Mouse (Mus musculus) layer of hippocampus, postnatal 14 days (tissue): ENCODE measurements around the gene Cryzl2. TPM values are rescaled to one million over a fixed set of nuclear protein-coding genes. Genes with fewer than 3 reads are reported as not detected.

Experiments
- DNase-seq, 2 experiments: peaks; one replicate each; pipeline ENCODE4 v3.0.0; 2021 to 2022; ENCODE audit warnings: low spot score in 2 of 2, mixed read lengths in 1 of 2
- long read RNA-seq, 2 experiments: library from polyadenylated mRNA; stranded (forward); transcript quantifications; one replicate each; pipeline ENCODE4 v2.0.0; 2021
- total RNA-seq, 2 experiments: library from RNA; stranded (reverse); gene quantifications; 2 replicates each; pipeline ENCODE4 v1.2.3; 2021

Cryzl2 gene
- total RNA-seq, result 1 to 10 TPM; 3.9 to 4.2 TPM
- long read RNA-seq, experiment 1, transcript Cryzl2-201 (10 exons, 1,618 nt), result major isoform, 5 of 6 reads
- long read RNA-seq, experiment 1, partial matches to known transcripts, result 0 of 6 reads
- long read RNA-seq, experiment 1, other reads (novel, unspliced or antisense), result 1 of 6 reads
- long read RNA-seq, experiment 2, transcript Cryzl2-201 (10 exons, 1,618 nt), result major isoform, 6 of 9 reads
- long read RNA-seq, experiment 2, partial matches to known transcripts, result 1 of 9 reads
- long read RNA-seq, experiment 2, other reads (novel, unspliced or antisense), result 2 of 9 reads

DNA sequence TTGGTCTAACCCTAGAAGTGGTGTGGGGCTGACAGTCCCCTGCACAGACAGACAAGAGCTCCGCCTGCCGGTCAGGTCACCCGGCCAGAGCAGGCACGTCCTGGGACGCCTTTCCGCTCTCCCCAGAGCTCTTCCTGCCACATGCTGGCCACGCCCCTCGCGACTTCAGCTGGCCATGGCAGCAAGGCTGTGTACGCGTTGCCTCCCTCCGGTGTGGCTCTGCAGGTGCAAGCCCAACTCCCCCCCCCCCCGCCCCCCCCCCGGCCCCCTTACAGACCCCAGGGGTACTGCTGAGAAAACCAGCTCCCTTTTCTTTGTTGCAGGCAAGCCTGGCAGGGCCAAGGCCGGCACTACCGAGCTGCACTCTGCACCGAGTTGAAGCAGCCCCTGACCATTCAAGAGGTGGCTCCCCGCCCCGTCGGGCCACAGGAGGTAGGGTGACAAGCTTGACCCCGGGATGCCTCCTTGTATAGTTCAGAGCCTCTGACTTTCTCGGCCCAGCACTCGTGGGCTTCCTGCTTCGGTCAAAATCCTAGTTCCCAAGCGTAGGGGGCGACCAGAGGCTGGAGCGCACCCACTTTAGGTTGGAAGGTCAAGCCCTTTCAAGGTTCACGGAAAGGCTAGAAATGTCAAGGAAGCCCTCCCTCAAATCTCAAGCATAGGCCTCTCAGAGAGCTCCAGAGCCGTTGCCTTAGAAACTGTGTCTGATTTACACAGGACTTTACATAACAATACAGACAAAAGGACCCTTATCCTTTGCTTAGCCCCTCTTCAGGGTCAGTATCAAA is at the start of gene Cryzl2:
Gene Cryzl2 (plus strand): TSS at position 157 of the 788 bp plus-strand sequence.
- no peak for DNase-seq

DNA sequence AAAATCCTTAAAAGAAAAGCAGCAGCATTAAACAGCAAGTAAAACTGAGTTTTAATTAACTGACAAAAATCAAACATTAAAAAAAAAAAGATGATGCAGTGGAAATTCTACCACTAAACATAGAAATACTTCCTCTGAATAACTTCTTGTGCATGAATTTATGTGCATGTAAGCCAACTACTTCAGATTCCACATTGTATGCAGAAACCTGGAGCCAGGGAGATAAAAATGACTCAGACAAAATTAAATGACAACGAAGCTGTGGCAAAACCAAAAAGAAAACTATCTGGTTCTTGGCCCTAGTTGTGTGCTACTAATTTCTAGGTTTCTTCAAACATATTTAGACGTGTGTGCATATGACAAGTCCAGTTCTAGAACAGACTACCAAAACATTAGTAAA is 48.7 kb upstream of the Cryzl2 start:
- DNase-seq, result no peak

DNA sequence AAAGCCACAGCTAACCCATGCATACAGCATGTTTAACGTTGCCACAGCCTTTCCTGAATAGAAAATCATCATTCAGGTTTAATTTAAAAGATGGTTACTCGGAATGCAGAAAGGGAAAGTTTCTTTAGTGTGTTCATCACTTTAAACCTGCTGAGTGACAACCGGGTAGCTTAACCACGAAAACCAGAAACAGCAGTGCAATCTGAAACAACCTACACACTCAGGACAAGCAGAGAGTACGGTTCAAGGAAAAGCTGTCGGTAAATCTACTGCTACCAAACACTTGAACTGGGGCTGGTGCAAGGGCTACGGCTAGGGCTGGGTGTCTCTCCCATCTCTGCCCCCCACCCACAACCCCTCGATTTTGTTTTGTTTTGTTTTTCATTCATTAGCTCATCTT is 47.4 kb upstream of the Cryzl2 start:
- no peak for DNase-seq

GRCm38 (mm10) chr1:157411341-157411710 is 47.1 kb upstream of the Cryzl2 start:
- no peak for DNase-seq

GRCm38 (mm10) chr1:157411711-157412380 is 46.5 kb upstream of the Cryzl2 start:
- peak; percentile 56 to 63 for DNase-seq

DNA sequence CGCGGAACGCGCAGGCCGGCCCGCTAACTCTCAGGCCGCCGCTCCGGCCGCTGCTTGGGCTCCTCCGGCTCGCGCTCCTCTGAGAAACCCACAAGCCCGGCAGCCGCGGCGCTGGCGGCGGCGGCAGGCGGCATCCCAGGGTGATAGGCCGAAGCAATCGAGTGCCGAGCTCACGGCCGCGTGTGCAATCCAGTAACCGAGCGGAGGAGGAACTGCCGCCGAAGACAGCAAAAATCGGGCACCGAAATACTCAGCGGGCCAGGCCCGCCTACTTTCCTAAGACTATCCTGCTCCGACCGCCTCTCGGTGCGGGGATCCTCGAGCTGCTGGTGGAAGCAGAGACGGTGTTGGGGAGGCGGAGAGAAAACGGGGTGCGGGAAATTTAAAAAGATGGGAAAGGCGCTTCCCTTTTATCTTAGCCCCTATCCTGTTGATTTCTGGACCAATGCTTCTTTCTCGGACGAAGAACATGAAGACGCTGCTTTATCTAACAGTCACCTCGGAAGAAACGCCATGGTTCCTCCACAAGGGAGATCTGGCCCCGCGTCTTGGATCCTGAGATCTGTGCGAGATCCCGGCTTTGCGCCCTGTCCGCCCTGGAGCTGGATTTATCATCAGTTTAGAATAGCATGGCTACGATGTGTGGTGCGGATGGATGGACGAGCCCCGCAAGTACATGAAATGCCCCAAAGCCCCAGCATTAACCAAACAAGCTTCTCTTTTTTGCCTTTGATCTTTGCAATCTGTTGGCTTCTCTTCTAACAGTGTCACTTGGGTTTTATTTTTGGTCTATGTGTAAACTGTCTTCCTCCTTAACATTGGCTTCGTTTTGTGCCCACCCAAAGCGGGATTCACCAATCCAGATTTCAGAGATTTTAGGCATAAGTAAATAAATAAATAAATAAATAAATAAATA is 45.7 kb upstream of the Cryzl2 start, which contains the start of gene Rasal2:
Gene Rasal2 (minus strand): TSS at position 142 of the 916 bp plus-strand sequence.
- DNase-seq, result peak; percentile 95 to 97

- DNase-seq, result no peak
Observed at GRCm38 (mm10) chr1:157415771-157416170, 42.6 kb upstream of the Cryzl2 start.

DNA sequence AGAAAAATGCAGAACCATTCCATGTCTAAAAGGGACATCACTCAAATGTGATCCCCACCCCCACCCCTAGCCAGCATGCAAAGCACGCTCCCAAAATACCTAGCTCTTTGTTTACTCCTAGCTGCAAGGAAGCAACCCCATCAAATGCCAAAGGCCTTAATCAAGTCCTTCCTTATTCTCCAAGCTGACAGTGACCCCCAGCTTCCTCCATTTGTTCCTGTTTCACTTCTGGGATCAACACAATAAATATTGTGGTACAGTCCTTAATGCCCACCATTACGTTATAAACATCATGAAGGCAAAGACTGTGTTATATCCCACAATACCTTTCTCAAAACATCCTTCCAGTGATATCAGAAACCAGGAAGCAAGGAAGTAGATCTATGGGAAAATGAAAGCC is 41.7 kb upstream of the Cryzl2 start:
- no peak for DNase-seq

GRCm38 (mm10) chr1:157417414-157417813 is 41.0 kb upstream of the Cryzl2 start:
- DNase-seq, result no peak

DNA sequence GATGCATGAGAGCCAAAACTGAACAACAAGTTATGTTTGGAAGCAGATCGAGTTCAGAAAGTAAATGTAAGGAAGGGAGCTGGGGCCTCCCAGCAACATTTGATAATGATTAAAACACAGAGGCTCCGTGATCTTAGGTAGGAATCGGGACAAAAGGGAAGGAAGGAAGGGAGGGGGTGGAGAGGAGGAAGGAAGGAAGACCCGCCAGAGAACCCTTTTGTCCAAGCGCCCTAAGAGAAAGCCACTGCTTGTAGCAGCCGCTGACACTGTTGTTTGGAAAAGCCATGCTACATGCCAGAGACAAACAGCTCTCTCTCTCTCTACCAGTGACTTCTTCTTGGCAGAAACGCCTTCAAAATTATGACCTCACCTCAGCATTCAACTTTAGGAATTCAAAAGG is 40.5 kb upstream of the Cryzl2 start:
- DNase-seq, result no peak

DNA sequence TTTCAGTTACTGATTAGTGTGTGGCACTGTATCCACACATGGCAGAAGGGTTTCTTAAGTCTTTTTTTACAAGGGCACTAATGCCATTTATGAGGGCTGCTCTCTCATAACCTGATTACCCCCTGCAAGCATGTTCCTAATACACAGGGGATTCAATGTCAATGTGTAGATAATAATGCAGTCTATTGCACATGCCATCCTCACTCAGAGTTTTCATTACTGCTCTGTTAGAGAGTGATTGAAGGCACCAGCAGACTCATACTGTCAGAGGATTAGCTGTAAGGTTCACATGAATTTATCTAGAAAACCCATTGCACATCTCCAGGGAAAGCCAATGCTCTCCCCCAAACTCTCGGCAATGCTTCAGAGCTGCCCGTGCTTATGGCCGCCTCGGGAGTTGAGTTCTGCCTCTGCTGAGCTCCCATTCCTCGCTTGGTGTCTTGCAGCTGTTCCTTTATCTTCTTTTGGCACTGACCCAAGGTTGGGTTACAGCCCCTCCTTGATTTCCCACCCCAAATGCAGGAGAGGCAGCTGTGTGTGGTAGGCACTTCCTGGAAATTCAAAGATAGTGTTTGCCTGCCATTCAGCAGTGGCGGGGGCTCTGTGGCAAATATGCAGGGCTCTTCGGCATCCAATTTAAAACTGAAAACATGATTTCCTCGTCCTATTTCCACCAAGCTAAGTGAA is 32.5 kb upstream of the Cryzl2 start:
- no peak for DNase-seq

DNA sequence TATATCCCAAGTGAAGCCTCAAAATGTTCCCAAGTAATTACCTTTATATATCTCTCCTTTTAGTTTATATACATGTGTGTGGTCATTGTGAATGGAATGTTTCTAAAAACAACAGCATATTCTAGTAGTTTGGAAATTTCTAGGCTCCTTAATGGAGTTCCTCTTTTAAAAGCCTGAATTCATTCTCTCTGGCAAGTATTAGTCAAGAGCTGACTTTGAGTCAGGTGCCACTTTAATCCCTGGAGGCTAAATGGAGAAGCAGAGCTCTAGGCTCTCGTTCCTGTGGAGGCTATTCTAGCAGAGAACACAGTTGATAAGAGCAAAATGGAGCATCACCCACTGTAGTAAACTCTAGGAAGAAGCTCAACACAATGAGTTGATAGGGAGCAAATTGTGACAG is 31.4 kb upstream of the Cryzl2 start:
- no peak for DNase-seq

GRCm38 (mm10) chr1:157427604-157428003 is 30.8 kb upstream of the Cryzl2 start:
- DNase-seq, result peak in 1 of 2 experiments; percentile 68

- DNase-seq, result no peak
Observed at GRCm38 (mm10) chr1:157428366-157428765, 30.0 kb upstream of the Cryzl2 start.

DNA sequence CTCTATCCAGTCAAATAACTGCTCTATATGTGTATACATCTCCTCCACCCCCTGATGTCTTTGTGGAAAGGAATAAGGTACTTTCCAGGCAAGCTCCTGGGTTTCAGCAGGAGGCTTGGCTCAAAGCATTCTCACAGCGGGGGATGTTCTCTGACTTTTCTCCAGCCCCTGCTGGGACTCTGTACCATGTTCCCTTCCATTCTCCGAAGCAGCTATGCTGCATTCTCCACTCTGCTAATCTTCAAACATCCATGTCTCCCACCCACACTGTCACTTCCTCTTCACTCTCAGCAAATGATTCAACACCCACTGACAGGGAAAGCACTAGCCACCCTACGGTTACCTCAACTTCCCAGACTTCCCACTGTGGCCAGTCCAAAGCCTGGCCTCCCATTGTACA is 25.1 kb upstream of the Cryzl2 start:
- DNase-seq, result no peak

GRCm38 (mm10) chr1:157434404-157434803 is 24.0 kb upstream of the Cryzl2 start:
- DNase-seq, result no peak

GRCm38 (mm10) chr1:157435926-157436325 is 22.5 kb upstream of the Cryzl2 start:
- DNase-seq, result no peak

DNA sequence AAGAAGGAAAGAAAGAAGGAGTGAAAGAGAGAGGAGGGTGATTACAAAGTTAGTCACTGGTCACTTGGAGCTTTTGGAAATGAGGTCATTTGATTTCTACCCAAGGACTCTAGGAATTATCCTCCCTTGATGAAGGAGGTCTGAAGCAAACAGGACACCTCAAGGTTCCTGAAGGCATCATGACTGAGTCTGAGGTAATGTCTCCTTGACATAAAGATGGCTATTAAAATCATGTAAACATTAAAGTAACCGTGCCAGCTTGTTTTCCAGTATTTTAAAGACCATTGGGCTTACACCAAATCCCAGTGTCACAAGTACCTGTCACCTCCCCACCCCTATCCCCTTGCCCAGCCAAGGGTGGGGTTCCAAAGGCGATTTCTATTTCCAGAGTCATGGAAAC is 20.1 kb upstream of the Cryzl2 start:
- no peak for DNase-seq

- no peak for DNase-seq
Observed at GRCm38 (mm10) chr1:157439101-157439500, 19.3 kb upstream of the Cryzl2 start.

DNA sequence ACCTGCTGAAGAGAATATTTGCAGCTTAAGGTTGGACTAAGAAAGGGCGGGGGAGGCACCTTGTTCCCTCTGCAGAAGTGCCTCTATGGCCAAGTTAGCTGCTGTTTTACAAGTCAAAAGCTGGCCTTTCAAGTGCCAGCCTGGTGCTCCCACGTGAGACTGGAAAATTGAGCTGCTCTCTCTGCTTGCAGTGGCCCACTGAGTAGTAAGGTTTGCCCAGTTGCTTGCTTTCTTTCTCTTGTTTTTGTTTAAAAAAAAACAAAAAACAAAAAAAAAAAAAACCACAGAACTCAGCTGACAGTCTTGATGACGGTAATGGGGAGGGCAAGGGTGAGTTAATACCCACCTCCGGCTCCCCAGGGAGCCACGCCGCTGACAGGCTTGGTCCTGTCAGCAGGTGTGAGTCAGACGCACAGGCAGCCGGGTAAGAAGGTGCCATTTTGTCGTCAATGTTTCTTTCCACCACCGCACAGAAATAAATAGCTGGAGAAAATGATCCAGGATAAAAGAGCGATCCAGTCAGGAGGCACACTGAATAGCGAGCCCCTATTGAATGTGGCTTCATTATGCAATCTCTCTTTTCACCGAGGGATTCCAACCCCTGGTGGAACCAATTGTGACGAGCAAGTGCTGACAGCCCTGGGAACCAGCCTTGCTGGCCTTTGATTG is 18.3 kb upstream of the Cryzl2 start:
- no peak for DNase-seq
